Mouse (Mus musculus): ENCODE measurements around the gene Ccdc63. TPM values are rescaled to one million over a fixed set of nuclear protein-coding genes. Genes with fewer than 3 reads are reported as not detected.
"Not testable (repeated sequence)": the region's sequence is repeated elsewhere in the genome, so short reads cannot be mapped to it uniquely, and the experiment has no call there.

The Ccdc63 gene
- polyA plus RNA-seq, 1 experiment = 0.23 TPM

DNA sequence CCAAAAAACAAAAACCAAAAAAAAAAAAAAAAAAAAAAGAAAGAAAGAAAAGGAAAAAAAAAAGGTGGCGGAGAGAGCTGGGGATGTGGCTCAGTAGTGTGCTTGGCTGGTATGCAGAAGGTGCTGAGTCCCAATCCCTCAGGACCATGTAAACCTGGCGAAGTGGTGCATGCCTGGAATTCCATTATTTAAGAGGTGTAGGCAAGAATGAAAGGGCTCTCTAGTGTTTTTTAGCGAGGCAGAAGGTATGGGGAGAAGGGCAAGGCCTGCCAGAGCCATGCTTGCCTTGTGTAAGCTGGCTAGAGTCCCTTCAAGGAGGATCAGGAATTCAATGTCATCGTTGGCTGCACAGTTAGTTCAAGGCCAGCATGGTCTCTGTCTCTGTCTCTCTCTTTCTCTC lies 4.2 kb upstream of the Ccdc63 start:
- peak overlapping the region; percentile 90 for H3K27ac ChIP-seq (ENCODE audit: control insufficient read depth, insufficient read depth, low read length)
- WGBS = 55% methylated on average over 4 of the region's 4 CpGs
- no peaks in the 10 kb centered on the region for H3K27me3 ChIP-seq (ENCODE audit: control insufficient read depth, insufficient read depth, low read length)
- peaks cover 34% of the 10 kb centered on the region for H3K4me1 ChIP-seq (replicated peaks; ENCODE audit: control insufficient read depth, insufficient read depth, low read length)
- H3K36me3 ChIP-seq (ENCODE audit: control insufficient read depth, insufficient read depth, low read length) = no peaks in the 10 kb centered on the region
- no peak for DNase-seq
- H3K4me3 ChIP-seq (ENCODE audit: control insufficient read depth, insufficient read depth, low read length) = no peak overlapping the region; the same call in 1 of the 2 replicates
- no peak for TF ChIP-seq CTCF (IDR thresholded peaks at IDR 0.05; ENCODE audit: borderline replicate concordance, control insufficient read depth, extremely low read depth, insufficient read depth, low read length, poor library complexity)
- no peak for TF ChIP-seq POLR2A (IDR thresholded peaks at IDR 0.05; ENCODE audit: control insufficient read depth, extremely low read depth, insufficient read depth, low read length, poor library complexity)

DNA sequence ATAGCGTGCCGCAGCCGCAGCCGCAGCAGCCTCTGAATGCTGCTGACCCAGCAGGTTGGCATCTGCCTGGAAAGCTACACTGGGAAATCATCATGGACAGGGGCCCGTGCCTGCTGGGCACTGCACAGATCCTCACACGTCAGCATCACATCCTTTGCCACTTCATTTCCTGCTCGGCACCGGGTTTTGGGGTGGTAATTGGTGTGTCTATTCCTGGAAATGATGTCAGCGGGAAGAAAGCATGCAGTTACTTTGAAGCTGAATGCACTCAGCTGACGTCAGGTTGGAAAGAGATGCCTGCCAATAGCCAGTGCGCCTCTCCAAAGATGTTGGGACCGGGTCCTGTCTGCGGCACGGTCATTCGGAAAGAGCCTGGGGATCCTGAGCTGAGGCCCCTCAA lies 2.9 kb upstream of the Ccdc63 start:
- no peak overlapping the region for H3K27ac ChIP-seq (ENCODE audit: control insufficient read depth, insufficient read depth, low read length)
- DNase-seq = no peak
- no peaks in the 10 kb centered on the region for H3K36me3 ChIP-seq (ENCODE audit: control insufficient read depth, insufficient read depth, low read length)
- no peaks in the 10 kb centered on the region for H3K27me3 ChIP-seq (ENCODE audit: control insufficient read depth, insufficient read depth, low read length)
- H3K4me3 ChIP-seq (ENCODE audit: control insufficient read depth, insufficient read depth, low read length) = no peak overlapping the region
- no peak for TF ChIP-seq POLR2A (IDR thresholded peaks at IDR 0.05; ENCODE audit: control insufficient read depth, extremely low read depth, insufficient read depth, low read length, poor library complexity)
- no peak for TF ChIP-seq CTCF (IDR thresholded peaks at IDR 0.05; ENCODE audit: borderline replicate concordance, control insufficient read depth, extremely low read depth, insufficient read depth, low read length, poor library complexity)
- H3K4me1 ChIP-seq (replicated peaks; ENCODE audit: control insufficient read depth, insufficient read depth, low read length) = peaks cover 34% of the 10 kb centered on the region
- WGBS = 74% methylated on average over 15 of the region's 15 CpGs

DNA sequence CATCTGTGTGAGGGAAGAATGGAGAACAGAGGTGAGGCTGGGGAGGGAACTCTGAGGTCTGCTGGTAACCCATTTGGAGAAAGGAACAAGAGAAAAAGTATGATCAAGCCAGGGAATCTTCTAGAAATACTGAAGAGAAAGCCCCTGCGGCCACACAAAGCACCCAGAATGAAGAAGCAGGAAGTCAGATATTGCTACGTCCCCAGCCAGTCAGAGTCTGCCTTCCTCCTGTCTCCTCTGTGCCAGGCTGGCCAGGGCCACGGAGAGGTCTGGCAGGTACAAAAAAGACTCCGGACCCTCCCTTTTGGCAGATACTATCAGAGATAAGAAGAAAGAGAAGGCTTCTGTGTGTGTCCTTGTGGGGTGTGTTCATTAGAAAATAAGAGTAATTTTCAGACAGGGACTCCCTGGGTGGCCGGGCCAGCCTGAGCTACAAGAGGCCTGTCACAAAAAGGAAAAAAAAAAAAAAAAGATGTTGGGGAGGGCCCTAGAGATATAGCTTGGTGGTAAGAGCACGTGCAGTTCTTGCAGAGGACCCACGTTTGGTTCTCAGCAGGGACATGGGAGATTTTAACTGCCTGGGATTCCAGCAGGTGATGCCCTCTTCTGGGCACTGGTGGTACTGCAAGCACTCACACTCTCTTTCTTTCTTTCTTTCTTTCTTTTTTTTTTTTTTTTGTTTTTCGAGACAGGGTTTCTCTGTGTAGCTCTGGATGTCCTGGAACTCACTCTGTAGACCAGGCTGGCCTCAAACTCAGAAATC lies 1.8 kb upstream of the Ccdc63 start:
- Histone ChIP-seq H3K4me1 (replicated peaks; ENCODE audit: control insufficient read depth, insufficient read depth, low read length) (peaks cover 31% of the 10 kb centered on the region), H3K36me3 (ENCODE audit: control insufficient read depth, insufficient read depth, low read length) (no peaks in the 10 kb centered on the region), H3K27ac (ENCODE audit: control insufficient read depth, insufficient read depth, low read length) (no peak overlapping the region), H3K27me3 (ENCODE audit: control insufficient read depth, insufficient read depth, low read length) (no peaks in the 10 kb centered on the region), H3K4me3 (ENCODE audit: control insufficient read depth, insufficient read depth, low read length) (no peak overlapping the region)
- TF ChIP-seq CTCF (IDR thresholded peaks at IDR 0.05; ENCODE audit: borderline replicate concordance, control insufficient read depth, extremely low read depth, insufficient read depth, low read length, poor library complexity) (no peak), POLR2A (IDR thresholded peaks at IDR 0.05; ENCODE audit: control insufficient read depth, extremely low read depth, insufficient read depth, low read length, poor library complexity) (no peak)
- WGBS = 34% methylated on average over 8 of the region's 8 CpGs
- peak; percentile 54 for DNase-seq

DNA sequence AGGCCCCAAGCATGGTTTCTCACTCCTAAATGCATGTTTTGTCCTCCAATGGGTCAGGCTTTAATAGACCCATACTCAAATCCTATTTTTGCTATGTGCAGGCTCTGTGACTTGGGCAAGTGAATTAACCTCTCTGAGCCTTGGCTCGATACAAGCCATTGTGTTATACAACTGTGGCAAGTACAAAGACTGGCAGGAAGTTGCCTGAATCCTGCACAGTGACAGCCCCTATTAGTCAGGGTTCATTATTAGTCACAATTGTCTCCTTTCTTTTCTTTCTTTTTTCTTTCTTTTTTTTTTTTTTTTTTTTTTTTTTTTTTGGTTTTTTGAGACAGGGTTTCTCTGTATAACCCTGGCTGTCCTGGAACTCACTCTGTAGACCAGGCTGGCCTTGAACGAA lies 852 bp downstream of the Ccdc63 start:
- DNase-seq; H3K36me3 ChIP-seq (ENCODE audit: control insufficient read depth, insufficient read depth, low read length); H3K4me3 ChIP-seq (ENCODE audit: control insufficient read depth, insufficient read depth, low read length); H3K27me3 ChIP-seq (ENCODE audit: control insufficient read depth, insufficient read depth, low read length); H3K27ac ChIP-seq (ENCODE audit: control insufficient read depth, insufficient read depth, low read length): not testable (repeated sequence)
- 86% methylated on average over 2 of the region's 2 CpGs for WGBS
- peaks cover 18% of the 10 kb centered on the region for H3K4me1 ChIP-seq (replicated peaks; ENCODE audit: control insufficient read depth, insufficient read depth, low read length)

DNA sequence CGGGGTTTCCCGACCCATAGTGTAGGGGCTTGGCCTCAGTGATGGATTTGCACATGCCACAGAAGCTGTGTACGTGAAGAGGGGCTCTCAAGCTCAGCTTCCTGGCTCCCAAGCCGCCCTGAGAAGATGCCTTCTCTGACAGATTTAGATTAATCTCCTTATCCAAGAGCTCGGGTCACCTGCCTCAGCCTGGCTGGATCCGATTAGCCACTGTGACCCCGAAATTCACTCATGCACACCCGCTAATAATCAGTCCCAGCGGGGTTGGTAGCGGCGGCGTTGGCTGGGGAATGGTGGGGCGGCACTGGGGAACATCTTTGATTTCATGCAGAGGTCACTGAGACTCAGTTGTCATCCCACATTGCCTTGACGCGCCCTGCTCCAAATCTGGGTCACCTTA lies 1.8 kb downstream of the Ccdc63 start:
- DNase-seq = no peak
- Histone ChIP-seq H3K27ac (ENCODE audit: control insufficient read depth, insufficient read depth, low read length) (no peak overlapping the region), H3K36me3 (ENCODE audit: control insufficient read depth, insufficient read depth, low read length) (no peaks in the 10 kb centered on the region), H3K4me1 (replicated peaks; ENCODE audit: control insufficient read depth, insufficient read depth, low read length) (peaks cover 13% of the 10 kb centered on the region), H3K4me3 (ENCODE audit: control insufficient read depth, insufficient read depth, low read length) (no peak overlapping the region), H3K27me3 (ENCODE audit: control insufficient read depth, insufficient read depth, low read length) (no peaks in the 10 kb centered on the region)
- 96% methylated on average over 15 of the region's 15 CpGs for WGBS
- no peak for TF ChIP-seq CTCF (IDR thresholded peaks at IDR 0.05; ENCODE audit: borderline replicate concordance, control insufficient read depth, extremely low read depth, insufficient read depth, low read length, poor library complexity)
- TF ChIP-seq POLR2A (IDR thresholded peaks at IDR 0.05; ENCODE audit: control insufficient read depth, extremely low read depth, insufficient read depth, low read length, poor library complexity) = no peak

DNA sequence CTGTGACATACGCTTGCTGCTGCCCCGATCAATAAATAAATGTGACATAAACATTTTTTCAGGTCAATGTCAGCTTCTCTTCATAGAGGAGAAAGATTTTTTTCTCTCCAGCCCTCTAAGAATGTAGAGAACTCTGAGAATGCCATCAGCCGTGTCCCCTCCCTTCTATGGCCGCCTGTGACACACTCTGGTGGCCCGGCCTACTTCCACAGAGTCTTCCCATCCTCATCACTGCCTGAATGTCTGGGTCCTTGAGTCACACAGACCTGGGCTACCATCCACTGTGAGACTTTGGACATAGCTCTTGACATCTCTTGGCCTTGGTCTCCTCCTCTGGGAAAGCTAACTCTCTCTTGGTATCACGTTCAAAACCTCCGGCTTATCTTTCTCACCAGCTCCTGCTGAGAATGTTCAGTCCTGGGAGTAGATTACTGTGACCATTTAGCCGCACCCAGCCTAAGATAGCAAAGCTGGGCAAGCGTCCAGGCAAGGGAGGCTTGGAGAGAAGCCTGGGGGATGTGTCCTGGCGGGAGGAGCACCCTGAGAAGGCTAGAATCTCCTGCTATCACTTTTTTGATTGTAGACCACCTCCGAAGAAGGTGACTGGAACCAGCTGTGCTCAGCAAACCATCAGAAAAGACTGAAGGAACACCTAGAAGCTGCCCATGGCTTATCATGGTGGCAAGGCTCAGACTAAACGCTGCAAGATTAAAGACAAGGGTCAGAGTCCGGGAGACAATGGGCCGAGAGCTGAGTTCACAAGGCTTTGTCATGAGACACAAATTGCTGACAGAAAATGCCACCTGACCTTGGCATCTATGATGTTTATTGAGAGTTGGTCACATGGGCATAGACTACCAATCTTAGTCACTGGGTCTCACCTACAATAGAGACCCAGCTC lies 3.9 kb downstream of the Ccdc63 start:
- Histone ChIP-seq H3K27ac (ENCODE audit: control insufficient read depth, insufficient read depth, low read length) (no peak overlapping the region), H3K4me3 (ENCODE audit: control insufficient read depth, insufficient read depth, low read length) (no peak overlapping the region), H3K27me3 (ENCODE audit: control insufficient read depth, insufficient read depth, low read length) (no peaks in the 10 kb centered on the region), H3K4me1 (replicated peaks; ENCODE audit: control insufficient read depth, insufficient read depth, low read length) (peaks cover 11% of the 10 kb centered on the region), H3K36me3 (ENCODE audit: control insufficient read depth, insufficient read depth, low read length) (no peaks in the 10 kb centered on the region)
- 93% methylated on average over 14 of the region's 14 CpGs for WGBS
- no peak for DNase-seq
- TF ChIP-seq POLR2A (IDR thresholded peaks at IDR 0.05; ENCODE audit: control insufficient read depth, extremely low read depth, insufficient read depth, low read length, poor library complexity) (no peak), CTCF (IDR thresholded peaks at IDR 0.05; ENCODE audit: borderline replicate concordance, control insufficient read depth, extremely low read depth, insufficient read depth, low read length, poor library complexity) (no peak)

Data from thymus, adult 2 months (tissue).